Mouse (Mus musculus): Measurements from ENCODE around the gene Ckap4.

The Ckap4 gene

DNA sequence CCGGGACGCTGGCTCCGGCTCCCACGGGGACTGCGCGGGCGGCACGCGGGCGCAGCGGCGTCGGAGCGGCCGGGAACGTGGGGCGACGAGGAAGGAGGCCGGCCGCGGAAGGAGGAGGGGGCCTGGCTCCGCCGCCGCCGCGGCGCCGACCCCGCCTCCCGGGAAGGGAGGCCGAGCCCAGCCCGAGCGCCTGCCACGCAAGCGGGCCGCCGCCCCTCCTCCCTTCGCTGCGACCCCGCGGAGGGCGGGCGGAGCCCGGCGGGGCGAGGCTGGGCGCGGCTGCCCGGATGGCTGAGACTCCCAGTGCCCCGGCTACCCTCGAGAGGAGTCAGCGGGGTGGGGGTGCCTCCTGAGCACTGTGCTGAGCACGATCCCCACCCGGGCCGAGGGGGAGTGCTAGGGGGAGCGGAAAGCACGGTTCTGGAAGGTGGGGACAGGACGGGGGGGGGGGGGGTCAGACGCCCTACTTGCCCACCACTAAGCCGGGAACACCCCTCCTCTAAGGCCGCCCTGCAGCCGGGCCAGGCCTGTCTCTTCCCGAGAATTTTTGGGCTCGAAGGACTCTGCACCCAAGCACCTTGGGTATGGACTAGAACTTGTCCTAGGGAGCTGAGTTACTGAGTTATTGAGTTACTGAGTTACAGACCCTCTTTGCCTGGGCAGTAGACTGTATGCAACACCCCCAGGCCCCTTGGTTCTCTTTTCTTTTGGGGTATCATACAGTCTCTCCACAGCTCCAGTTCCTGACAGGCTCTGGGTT lies at the start of gene Ckap4:
Ckap4 (minus strand) TSS at position 151 of the 760 bp plus-strand sequence.
- peak; percentile 36 for DNase-seq

DNA sequence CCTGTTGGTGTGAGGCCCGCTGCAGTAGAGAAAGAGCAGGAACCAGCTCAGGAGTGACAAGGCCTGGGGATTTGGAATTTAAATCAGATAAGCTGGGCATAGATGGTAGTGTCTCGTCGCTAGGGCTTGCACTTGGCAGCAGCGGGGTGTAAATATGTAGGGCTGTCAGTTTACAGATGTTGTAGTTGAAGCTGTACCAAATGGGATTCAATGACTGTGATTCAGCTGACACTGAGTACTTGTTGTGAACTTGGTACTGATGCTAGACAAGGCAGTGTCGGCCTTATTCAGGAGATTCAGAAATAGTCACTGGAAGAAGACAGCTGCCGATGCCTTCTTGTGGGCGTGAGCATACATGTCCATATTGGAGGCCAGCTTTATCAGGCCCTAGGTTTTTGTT lies 48.4 kb upstream of the Ckap4 start:
- no peak for DNase-seq

DNA sequence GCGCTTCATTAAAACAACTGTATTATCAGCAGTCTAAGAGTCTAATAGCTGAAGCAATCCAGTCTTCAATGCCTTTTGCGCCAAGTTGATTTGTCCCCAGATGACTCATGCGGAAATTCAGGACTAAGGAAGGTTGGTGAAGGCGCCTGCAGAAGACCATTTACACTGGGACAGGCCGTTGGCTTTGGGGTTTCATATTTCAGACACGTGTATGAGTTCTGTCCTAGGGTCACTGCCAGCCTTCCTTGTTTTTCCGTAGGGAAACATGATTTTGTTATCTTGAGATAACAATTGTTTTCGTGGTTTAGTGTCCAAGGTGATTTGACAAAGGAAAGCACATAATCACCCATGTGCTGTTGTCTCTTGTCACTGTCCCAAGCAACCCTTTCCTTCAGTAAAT lies 47.3 kb upstream of the Ckap4 start:
- no peak for DNase-seq

DNA sequence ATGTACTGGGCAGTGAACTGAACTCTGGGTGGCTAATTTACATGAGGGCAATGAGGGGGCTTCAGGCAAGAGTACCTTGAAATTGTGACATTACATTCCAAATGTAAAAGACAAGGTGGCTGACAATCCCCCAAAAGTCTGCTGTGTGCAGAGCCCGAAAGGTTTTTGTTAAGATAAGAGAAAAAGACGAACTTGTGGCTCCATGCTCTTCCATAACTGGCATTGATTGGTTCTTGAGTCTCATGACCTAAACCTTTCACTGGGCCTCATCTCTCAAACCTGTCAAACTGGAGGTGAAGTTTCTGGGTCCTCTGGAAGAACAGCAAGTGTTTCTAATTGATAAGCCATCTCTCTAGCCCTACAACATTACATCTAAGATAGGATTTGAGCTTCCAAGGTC lies 45.7 kb upstream of the Ckap4 start:
- DNase-seq = no peak

DNA sequence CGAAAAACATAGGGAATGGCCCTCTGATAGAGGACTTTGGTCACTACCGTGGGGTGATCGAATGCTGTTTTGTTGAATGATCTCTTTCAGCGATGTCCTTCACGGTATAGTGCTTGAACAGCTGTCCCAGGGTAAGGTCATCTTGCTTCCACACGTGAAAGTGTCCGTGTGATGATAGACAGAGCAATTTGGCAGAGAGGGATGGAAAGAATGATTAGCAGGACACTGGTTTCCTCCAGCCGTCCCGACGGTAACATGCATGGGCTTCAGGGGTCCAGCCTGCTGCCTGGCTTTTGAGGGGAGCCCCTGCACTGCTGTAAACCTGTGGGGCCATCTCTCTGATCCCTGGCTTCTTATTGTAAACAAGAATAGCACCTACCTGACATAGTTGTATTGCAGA lies 44.9 kb upstream of the Ckap4 start:
- DNase-seq = no peak

DNA sequence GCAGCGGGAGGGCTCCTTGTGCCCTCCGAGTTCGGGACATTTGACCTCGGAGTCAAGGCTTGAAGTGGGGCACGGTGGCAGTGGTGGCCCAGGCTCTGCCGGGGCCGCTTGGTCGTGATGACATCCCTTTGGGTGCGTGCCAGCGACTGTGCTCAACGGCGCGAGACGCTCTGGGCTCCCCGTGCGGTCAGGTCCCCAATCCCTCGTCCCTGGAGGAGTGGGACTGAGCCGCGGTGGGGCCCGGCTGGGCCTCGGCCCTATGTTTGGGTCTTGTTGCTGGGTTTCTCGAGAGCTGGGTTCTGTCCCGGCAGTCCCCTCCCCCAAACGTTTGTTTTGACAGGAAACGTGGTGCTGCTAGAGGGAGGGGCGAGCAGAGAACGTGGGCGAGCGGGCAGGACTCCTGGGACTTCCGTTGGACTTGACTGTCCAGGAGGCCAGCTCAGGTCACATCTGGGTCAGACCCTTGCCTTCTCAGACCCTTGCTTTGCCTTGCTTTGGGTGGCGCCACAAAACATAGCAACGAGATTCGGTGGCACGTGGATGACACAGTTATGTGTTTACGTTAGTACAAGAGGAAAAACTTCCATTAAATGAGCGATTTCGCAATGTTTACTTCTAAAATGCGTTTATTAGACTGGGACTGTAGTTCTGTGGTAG lies 43.3 kb upstream of the Ckap4 start:
- peak; percentile 78 for DNase-seq

DNA sequence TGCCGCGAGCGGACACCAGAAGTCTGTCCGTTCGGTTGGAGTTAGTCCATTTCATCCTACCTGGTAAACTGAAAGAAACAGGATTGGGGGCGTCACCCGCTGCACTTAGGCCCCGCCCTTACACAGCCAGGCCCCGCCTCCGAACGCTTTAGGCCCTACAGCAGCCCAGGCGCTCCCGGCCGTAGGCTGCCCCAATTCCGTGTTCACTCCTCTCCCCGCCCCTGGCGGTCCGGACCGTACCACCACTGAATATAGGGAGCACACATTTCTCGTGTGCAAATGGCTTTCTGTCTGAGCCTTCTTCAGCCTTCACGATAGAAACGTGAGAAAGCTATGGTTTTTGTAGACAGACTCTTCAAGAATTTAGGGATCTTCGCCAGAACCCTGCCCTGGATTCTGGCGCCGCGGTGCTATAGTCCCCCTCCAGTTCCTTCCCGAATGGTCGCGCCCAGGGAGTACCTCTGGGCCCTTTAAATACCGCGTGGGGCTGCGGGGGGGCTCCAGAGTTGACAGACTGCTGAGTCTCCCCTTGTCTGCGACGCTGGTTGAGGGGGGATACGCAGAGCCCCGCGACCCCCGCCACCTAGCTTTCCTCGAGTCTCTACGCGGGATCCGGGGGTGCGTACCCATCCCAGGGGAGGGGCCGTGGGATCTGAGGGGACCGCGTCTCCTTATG lies 42.7 kb upstream of the Ckap4 start, which contains the start of gene Tcp11l2:
Tcp11l2 (plus strand) TSS at position 232 of the 676 bp plus-strand sequence.
- DNase-seq = peak; percentile 96

DNA sequence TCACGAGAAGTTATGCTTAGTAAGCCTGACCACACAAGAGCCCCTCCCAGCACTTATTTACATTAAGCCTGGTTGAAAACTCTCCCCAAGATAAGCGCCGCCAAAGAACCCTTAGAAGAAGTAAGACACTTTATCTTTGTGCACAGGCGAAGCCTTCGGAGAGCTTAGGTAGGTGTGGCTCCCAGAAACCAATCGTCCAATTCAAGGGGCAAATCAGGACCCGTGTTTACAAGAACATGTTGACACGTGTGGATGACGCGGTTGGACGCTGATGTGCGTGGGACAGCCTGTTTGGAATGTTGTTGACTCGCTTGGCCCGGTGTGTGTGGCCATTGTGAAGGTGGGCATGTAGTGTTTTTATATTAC lies 42.1 kb upstream of the Ckap4 start:
- DNase-seq = no peak

DNA sequence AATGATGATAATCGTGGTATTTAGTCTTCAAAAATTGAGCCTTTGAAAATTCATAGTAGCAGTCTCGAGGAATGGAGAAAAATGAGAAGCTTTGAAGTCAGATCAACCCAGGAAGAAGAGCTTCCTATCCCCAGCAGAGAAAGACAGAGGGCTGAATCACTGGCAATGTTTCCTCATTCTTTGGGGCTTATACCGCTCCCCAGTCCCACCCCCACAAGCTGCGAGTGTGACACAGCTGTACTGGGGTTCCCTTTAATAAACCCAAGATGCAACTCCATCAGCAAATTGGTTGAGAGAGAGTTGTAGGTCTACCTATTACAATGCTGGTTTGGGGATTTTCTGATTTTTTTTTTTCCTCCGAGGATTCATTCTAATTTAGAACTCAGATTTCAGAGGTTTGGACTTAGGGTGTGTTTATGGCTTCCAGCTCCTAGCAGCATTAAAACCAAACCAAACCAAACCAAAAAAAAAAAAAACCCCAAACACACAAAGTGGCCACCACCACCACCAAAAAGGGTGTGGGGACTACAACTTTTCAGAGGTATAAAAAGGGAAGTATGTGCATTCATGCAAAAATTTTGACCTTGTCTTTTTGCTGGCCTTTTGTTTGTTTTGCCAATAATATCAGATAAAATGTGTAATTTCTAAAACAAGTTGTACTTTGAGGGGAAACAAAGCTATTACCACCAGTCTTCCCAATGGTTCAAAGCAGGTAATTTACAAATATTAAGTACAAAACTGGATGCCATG lies 40.0 kb upstream of the Ckap4 start:
- no peak for DNase-seq

DNA sequence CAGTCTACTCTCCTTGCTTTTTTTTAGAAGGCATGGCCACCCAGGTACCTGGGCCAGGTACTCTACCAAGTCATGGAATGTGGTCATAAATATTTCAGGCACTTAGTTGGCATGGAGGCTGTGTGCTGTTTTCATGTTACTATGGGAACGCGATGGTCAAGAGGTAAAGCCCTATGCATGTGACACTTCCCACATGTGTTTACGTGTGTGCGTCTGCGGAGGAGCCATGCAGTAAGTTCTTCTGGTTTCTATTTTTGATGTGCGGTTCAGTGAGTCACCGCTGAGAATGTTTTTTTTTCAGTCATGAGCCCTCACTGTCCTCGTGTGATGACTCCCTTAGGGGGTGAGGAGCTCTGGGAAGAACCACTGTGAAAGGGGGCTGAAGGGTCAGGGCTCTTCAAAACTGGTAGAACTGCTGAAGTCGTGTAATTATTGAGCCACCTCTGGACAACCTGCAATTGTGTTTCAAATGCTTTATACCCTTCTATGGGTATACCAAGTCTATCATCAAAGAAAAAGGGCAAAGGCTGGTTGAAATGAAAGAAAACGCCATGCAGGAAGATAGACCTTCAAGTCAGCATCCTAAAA lies 37.3 kb upstream of the Ckap4 start:
- no peak for DNase-seq

DNA sequence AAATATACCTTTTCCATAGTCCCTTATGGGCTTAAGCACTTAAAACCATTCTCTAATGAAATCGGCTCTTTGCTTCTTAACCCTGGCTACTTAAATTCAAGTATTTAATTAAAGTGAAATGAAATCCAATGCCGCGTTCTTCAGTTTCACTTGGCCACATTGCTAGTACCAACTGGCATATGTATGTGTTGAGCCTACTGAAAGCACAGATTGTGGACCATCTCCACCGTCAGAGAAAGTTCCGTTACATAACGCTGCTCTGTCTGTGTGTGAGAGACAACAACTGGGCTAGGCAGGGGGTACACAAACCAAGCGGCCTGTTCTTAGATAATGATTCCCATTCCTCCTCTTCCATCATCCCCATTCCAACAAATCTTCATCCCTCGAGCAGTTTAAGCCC lies 30.6 kb upstream of the Ckap4 start:
- DNase-seq = no peak

DNA sequence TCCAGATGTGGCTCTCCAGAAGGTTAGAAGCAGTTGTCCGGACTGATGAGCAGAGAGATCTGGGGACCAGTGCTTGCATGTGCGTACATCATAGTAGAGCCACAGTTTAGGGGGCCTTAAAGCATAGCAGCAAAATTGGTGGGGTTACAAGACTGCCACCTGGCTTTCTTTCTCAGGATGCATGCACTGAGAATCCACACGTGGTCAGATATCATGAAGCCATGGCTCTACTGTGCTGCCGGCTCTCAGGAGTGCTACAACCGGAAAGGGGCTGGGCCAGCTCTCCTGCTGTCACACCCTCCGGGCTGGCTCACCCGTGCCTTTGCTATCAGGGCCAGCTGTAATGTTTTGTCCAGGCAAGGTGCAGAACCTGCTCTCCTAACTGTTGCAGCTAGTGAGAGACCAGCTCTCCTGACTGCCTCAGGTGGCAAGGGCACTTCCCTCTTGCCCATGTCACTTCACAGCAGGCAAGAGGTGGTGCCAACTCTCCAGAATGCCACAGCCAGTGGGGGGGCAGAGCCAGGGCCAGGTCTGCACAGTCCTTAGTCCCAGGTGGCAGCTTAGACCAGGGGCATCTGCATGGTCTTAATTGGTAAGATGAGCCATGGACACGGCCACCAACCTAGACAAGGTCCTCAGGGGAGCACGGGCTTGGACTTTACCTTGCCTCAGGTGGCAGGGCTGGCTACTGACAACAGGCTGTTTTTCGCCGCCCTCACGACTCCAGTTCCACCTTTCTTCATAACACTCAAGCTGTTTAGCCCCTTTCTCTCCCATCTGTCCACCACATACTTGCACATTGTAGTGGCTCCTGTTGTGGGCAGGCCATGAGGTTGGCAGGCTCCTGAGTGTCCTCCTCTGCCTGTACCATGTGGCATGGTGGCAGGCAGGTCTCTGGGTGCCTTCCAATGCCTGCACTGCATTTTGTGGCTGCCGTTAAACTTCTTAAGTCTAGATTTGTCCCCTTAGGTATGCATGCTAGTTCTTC lies 29.0 kb upstream of the Ckap4 start:
- DNase-seq = peak; percentile 86

DNA sequence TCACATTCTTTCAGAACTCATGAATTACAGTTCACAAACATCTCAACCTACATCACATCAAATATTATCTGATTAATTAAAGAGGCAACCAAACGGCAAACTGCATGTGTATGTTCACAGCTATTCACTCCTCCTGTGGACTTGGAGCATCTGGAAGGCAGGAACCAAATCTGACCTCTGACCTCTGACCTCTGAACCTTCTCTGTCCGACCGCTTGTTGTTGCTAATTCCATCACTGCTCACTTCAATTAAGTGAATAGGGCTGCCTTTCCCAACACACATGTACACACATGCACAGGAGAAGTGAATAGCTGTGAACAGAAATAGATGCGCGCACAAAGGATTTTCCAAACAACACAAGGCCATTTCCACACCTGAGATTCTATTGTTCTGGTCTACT lies 28.3 kb upstream of the Ckap4 start:
- DNase-seq = no peak

DNA sequence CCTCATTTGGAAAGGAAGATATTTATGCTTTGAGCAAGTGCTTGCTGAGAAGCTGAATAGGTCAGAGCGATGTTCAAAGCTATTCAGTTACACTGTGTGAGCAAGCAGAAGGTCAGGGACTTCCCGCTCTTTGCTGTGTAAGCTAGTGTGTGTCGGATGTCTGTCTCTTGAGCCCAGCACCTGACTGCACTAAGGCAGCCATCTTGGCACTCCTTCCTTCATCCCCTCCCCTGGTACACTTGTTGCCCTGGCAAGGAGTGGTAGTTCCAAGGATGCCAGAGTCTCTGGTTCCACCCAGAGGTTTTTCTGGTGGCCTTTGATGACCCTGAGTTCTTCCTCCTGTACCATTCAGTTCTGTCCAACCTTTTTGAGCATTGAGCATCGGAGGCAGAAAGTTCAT lies 26.1 kb upstream of the Ckap4 start:
- no peak for DNase-seq

DNA sequence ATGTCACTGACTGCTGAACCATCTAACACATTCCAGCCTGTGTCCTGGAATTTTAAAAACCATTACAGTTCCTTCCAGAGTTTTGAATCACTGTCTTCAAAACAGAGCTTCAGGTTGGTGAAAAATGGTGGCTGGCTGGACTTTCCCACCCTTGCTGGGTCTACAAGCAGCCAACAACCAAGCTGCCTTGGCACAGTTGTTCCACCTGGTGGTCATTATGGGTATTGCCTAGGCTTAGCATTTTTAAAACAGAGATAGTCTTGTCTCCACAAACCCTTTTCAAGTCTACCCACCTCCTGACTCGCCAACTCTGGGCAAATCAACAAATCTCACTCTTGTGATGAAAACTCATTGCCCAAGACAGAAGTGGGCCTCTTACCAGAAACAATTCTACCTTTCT lies 24.6 kb upstream of the Ckap4 start:
- no peak for DNase-seq

DNA sequence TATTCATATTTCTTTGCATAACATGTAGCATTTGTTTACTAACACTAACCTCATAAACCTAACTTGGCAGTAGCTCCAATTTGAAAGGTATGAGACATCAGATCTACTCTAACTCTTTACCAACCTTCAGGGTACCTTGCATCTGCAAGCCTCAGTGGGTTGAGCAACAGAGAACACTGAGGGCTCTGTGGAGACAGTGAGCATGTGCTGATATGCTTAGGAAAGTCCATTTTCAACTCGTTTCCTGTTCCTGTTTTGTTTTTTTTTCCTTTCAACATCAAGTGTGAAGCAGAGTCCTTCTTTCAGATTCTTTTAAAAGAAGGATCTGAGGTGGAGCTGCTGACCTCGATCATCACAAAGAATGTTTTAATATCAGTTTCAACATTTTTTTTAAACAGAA lies 22.3 kb upstream of the Ckap4 start:
- no peak for DNase-seq

DNA sequence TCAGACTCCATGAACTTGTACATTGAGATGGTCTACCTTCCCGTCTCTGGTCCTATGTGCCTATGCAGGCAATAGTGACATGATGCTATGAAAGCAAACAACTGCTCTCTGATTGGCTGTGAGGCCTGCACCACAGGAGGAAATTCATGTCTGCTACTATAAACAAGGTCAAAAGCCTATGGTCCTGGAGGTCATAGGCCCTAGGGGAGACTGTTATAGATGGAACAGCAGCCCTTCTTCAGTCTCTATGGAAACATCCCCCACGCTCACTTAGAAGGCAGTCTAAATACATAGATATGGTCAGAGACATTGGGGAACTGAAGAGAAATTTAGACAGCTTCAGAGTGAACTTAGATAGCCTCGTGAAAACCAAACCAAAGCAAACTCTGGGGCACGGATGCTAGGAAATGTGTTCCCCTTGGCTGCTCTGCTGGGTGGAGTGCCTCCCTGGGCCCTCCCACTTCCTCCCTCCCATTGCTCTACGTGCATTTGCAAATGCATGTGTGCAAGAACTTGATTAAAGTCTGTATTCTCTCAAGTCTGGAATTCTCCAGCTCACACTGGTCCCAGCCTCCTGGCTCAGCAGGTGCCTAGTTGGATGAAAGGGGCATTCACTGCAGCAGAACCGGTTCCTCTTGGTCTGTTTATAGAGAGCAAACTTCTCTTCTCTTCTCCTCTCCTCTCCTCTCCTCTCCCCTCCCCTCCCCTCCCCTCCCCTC lies 20.6 kb upstream of the Ckap4 start:
- no peak for DNase-seq

DNA sequence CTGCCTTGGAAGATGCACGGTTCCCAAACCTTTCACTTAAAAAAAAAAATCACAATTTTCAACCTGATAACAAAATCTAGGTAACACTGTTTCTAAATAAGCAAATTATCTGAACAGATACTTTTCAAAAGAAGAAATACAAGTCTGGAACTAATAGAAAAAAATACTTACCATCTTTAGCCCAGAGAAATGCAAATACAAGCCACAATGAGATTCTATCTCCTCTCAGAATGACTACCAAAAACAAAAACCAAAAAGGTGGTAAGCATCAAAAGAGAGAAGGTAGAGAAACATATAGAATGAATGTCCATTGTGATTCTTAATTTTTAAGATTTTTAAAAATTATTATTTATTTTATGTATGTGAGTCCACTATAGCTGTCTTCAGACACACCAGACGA lies 18.6 kb upstream of the Ckap4 start:
- no peak for DNase-seq

DNA sequence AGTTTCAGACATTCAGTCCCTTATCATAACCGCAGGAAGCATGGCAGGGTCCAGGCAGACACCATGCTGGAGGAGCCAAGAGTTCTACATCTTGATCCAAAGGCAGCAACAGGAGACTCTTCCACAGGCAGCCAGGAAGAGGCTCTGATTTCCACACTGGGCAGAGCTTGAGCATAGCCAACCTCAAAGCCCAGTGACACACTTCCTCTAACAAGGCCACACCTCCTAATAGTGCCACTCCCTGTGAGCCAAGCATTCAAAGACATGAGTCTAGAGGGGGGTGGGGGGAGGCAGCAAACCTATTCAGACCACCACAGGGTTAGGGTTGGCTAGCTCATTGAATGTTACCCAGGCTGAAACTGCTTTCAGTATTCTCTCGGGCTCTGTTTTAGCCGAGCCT lies 18.0 kb upstream of the Ckap4 start:
- DNase-seq = no peak

DNA sequence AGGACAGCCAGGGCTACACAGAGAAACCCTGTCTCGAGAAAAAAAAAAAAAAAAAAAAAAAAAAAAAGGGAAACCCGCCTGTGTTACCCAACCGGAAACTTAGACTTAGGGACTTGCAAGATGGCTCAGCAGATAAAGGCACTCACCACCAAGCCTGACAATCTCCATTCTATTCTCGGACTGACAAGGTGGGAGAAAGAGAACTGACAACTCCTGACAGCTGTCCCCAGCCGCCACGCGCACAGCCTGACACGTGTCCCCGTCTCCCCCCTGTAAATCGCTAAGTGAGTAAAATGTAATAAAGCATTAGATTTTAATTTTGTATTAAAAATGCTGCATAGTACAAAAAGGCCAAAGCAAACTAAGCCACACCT lies 16.0 kb upstream of the Ckap4 start:
- DNase-seq = no peak
